Mouse (Mus musculus): ENCODE results near the gene Fbxo10. TPM values are rescaled to one million over a fixed set of nuclear protein-coding genes. Genes with fewer than 3 reads are reported as not detected.

Gene Fbxo10
- 5.9 and 6.1 TPM in 2 replicates for polyA plus RNA-seq (2015; fragmentation: Nextera tagmentation; extraction: Ambion mirVana)

DNA sequence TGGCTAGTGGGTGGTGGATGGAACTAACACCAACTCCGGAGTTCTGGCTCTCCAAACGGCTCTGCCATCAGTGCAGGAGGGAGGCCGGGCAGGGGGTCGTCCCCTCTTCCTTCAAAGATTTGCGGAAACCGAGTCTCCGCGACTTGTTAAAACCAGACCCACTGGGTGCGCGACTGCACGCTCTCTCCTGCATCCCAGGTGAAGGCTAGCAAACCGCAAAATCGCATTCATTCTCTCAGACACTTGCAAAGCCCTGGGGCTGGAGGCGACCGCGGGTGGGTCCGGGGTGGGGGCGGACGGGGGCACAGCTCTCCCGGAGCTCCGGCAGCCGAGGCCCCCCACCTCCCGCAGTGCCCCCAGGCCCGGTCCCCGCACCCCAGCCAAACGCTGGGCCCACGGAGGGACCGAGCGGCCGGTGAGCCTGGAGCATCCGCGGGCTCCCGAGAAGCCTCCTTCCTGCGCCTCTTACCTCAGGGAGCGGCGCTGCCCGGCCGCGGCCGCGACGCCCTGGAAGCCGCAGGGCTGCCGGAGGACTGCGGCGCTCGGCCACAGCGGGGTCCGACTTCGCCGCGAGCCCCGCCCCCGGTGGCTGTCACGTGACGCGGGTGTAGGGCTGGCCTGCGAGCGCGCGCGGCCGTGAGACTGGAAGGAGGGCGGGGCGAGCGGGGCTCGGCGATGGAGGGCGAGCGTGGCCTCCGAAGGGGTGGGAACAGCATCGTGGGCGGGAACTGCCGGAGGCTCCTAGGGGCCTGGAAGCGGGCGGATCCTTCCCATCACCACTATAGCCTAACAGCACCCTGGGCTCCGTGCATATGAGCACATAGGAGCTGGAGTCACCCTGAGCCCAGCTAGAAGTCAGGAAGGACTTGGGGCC lies at the start of gene Fbxo10:
Gene Fbxo10, minus strand, starts transcription at position 584 of the 874 bp plus-strand sequence.

DNA sequence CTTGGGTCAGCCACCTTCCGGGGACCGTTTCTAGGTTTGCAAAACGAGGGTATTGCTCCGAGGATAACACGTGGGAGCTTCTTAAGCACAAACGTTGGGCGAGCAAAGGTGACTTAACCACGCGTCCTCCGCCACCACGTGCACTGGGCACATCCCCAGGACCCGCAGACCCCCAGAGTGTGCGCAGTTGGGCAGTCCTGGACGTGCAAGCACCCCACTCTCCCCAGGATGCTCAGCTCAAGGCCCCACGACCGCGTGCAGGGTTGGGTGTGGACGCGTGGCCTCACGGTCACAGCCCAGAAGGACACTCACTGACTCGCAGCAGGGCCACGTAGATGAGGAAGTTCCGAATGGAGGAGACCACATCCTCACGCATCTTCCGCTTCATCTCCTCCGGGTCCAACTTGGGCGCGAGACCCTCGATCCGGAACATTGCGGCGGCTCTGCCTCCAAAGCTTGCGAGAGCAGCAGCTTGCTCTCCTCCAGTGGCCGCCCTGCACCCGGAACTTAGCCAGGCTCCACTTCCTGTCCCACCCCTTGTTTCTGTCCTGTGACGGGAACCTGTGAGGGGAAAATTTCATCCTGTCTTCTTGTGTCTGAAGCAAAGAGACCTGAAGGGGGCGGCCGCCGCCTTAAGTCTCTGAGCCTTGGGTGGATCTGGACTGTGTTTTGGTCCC lies 23.3 kb upstream of the Fbxo10 start, which contains the start of gene Tomm5:
Gene Tomm5, minus strand, starts transcription at position 514 of the 677 bp plus-strand sequence.

DNA sequence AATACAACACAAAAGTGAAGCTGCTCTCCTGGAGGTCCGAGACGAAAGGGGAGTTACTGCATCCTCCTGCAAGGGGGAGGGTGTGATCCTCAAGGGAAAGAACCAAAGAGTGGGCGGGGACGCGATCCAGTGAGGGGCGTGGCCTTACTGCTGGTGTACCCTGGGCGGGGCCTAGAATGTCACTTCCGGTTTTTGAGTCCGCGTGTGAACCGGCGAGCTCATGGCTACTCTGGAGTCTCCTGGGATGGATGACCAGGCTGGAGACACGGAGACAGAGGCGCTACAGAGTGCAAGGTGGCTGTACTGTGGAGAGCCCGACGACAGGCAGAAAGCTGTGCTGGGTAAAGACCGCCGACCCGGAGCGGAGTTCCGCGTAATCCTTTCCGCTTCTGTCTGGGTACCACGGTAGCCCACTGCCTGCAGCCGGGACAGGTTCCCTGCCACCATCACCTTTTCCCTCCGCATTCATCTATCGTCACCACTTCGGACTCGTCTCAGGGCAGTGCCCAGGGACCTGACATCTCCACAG lies 65.9 kb downstream of the Fbxo10 start, which contains the start of gene Polr1e:
Gene Polr1e, plus strand, starts transcription at position 132 of the 529 bp plus-strand sequence.

DNA sequence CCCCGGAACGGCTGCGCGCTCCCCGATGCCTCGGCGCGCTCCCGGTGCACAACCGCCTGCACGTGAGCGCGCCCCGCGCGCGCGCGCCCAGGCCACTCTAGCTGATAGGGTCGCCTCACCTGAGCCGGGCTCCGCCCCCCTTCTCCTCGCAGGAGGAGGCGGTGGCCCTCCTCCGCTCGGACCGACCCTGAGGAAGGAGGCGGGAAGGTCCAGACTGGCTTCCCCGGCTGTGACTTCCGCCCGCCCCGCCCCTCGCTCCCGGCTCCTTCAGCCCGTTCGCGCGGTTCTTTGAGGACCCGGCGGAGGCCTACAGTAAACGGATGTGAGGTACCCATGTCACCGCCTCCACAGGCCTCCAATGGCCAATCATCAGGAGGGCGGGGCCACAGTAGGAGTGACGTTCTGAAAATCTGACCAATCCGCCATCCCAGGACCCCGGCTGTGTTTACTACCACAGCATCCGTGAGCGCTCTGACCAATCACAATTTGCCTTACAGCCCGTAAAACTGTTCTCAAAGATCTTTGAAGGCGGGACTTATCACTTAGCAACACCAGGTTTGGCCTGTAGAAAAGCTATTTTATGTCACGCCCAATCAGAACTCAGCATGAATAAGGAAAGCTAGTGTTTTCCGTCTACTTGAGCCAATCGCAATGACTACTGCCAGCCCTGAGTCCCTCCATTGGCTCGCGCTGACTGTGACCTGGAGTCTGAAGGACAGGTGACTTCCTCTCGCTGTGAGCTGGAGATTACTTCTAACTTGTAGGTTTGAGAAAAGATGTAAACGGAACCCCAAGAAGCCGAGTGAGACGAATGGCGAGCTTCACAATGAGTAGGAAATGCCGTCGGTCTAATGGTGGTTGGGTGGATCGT lies 72.1 kb downstream of the Fbxo10 start, which contains the start of gene Zbtb5:
Gene Zbtb5, minus strand, starts transcription at position 308 of the 871 bp plus-strand sequence.

Other genes starting within 250 kb of the Fbxo10 start
- gene Grhpr, start 103.2 kb downstream of the Fbxo10 start, polyA plus RNA-seq (2015; fragmentation: Nextera tagmentation; extraction: Ambion mirVana) = 40.0 and 44.5 TPM in 2 replicates
- gene Zbtb5, start 72.2 kb downstream of the Fbxo10 start, polyA plus RNA-seq (2015; fragmentation: Nextera tagmentation; extraction: Ambion mirVana) = 6.9 and 7.5 TPM in 2 replicates
- gene Polr1e, start 66.0 kb downstream of the Fbxo10 start, polyA plus RNA-seq (2015; fragmentation: Nextera tagmentation; extraction: Ambion mirVana) = 22.7 and 23.0 TPM in 2 replicates
- gene Tomm5, start 23.5 kb upstream of the Fbxo10 start, polyA plus RNA-seq (2015; fragmentation: Nextera tagmentation; extraction: Ambion mirVana) = 219 and 220 TPM in 2 replicates
- gene Frmpd1, start 100.3 kb upstream of the Fbxo10 start, polyA plus RNA-seq (2015; fragmentation: Nextera tagmentation; extraction: Ambion mirVana) = 0.04 TPM in 1 of 2 replicates, not detected in the other
- gene Trmt10b, start 212.5 kb upstream of the Fbxo10 start, polyA plus RNA-seq (2015; fragmentation: Nextera tagmentation; extraction: Ambion mirVana) = 10.0 and 11.7 TPM in 2 replicates